Mouse (Mus musculus): ENCODE measurements at regions not wholly inside any gene's neighbourhood (a gene's known extent, or its start where the extent isn't known, plus 50 kb on each side); places are given as distances from the start of the nearest gene placed in this dataset.
"Not testable (repeated sequence)": the region's sequence is repeated elsewhere in the genome, so short reads cannot be mapped to it uniquely, and the experiment has no call there.

GRCm38 (mm10) chrX:159066212-159066611 lies 143.9 kb upstream of the Rps6ka3 start:
- no peak for DNase-seq (ENCODE audit: low spot score)

DNA sequence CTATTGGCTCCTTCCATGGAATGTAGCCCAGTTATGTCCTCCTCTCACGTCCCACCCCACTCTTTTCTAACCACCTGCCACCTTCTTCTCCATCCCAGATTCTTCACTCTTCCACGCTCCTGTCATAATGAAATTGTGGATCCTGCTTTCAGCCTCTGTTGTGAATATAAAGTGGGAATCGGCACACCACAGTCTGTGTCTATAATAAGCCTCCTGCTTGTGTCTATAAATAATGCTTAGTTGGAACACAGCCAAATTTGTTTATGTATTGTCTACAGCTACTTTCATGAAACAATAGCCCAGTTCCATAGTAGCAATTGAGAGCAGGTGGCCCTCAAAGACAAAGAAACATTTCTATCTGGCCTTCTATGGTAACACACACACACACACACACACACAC lies 137.5 kb upstream of the Rps6ka3 start:
- no peak for DNase-seq (ENCODE audit: low spot score)

- no peak for DNase-seq (ENCODE audit: low spot score)
These were observed 136.6 kb upstream of the Rps6ka3 start for GRCm38 (mm10) chrX:159073533-159073932.

GRCm38 (mm10) chrX:159080508-159080907 lies 129.6 kb upstream of the Rps6ka3 start:
- DNase-seq (ENCODE audit: low spot score), result no peak

DNA sequence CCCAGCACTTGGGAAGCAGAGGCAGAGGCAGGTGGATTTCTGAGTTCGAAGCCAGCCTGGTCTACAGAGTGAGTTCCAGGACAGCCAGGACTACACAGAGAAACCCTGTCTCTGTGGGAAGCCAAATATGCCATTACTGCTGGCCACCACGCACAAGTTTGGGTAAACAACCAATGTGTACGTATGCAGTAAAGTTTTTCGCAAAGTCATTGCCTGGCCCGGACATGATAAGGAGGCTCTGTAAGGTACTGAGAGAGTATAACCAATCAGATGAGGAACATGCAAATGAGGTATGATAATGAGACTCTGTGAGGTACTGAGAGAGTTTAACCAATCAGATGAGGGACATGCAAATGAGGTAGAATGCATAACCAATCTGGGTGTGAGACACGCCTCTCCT lies 99.5 kb upstream of the Rps6ka3 start:
- not testable (repeated sequence) for DNase-seq (ENCODE audit: low spot score)

DNA sequence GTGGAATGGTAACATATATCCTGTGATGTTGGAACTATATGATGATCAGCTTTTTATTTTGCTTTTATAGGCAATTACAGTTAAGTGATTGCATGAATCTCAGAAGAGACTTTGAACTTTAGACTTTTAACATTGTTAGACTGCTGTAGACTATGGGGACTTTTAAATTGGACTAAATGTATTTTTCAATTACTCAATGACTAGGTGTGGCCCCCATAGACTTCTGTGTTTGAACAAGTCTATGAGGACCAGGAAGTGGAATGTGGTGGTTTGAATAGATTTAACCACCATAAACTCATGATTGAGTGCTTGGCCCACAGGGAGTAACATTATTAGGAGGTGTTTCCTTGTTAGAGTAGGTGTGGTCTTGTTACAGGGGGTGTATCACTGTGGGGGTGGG lies 93.9 kb upstream of the Rps6ka3 start:
- DNase-seq (ENCODE audit: low spot score), result no peak

DNA sequence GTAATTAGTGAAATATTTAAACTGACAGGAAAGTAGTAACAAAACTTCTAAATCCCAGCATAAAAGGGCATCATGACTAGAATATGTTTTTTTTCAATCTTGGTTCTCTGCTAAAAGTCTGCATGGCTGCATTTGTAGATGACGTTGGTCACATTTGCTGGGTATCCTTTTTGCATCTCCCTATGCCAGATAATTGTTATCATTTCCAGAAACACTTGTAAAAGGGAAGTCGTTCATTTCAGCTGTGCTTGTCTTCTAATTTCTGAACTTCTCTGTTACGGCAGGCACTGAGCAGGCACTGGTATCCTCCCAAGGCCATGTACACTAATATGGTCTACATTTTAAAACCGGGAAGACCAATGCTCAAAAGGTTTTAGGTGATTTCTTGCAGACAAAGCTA lies 69.6 kb upstream of the Rps6ka3 start:
- DNase-seq (ENCODE audit: low spot score), result no peak

DNA sequence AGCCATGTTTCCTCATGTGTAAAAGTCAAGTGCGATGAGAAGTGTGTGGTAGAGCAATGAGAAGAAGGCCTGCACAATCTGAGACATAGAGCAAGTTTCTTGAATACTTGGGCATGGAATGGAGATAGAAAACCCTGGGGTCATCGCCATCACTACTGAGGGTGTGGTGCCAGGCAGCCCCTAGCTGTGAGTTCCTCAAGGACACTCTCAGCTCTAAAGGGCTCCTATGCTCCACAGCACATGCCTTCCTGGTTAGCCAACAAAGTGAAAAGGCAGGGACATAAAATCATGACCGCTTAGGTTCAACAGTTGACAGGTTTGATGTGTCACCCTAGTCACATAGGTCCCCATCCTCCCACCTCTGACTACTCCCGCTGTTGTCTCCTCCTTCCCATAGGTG lies 66.8 kb upstream of the Rps6ka3 start:
- no peak for DNase-seq (ENCODE audit: low spot score)

- DNase-seq (ENCODE audit: low spot score), result no peak
These were observed 65.4 kb upstream of the Rps6ka3 start for GRCm38 (mm10) chrX:159144674-159145073.

- DNase-seq (ENCODE audit: low spot score), result peak; percentile 53
These were observed 64.9 kb upstream of the Rps6ka3 start for GRCm38 (mm10) chrX:159145212-159145611.

- DNase-seq (ENCODE audit: low spot score), result no peak
These were observed 54.3 kb upstream of the Rps6ka3 start for GRCm38 (mm10) chrX:159155786-159156185.

DNA sequence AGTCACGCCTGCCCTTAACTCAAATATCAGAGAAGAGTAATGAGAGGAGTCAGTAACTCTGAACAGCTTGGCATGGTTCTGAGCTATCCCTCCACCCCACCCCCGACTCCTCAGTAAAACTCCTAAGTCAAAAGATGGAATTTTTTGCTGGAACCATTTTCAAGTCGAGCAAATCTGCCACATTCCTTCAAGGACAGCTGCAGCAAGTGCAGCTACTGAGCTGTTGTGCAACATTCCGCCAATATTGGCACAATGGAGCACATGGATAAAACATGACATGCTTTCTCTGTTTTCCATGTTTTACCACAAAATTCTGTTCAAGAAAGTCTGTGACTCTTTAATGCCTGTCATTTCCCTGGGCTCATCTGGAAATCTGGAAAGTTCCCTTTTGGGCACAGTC lies 53.1 kb upstream of the Rps6ka3 start:
- no peak for DNase-seq (ENCODE audit: low spot score)

DNA sequence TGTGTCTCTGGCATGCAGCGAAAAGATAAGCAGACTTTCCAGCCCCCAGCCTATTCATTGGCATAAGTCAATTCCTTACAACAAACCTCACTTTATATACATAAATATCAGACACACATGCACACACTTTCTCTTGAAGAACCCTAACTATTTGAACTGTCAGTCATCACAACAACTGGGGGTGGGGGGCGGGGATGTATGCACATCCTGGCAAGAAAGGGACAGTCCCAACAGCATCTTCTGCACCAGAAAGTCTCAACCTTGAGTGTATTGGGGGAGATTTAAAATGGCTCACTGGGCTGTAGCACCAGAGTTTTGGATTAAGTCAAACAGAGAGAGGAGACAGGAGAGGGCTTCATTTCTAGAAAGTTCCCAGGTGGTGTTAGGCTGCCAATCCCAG lies 50.4 kb upstream of the Rps6ka3 start:
- DNase-seq (ENCODE audit: low spot score), result no peak

All from MN1 (cell line).